Mouse (Mus musculus): ENCODE results near the gene Gm14569.

DNA sequence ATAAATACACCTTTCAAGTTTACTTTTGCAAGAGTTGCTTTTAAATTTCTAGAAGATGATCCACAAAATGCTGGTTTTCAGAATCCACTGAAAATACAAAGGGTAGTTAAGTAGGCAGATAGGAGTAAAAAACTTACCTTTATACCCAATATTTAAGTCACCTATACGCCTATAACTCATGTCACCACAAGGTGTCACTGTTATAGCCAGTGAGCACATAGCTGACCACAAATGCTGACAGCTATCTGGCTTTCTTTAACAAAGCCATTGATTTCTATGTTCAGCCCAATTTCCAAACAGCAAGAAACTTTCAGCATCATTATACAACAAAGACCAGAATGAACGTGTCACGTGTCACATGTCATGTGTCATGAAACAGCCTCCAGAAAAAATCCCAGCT, 2.1 kb downstream of the Gm14569 start:
- TF ChIP-seq POLR2A (IDR thresholded peaks at IDR 0.05; ENCODE audit: control insufficient read depth, low read depth, low read length) (no peak), CTCF (IDR thresholded peaks at IDR 0.05; ENCODE audit: control insufficient read depth, insufficient read depth, insufficient replicate concordance, low read depth, low read length) (no peak)

Measured in testis, adult 2 months (tissue).